Mouse (Mus musculus) urinary bladder, postnatal 10 days (tissue): ENCODE data around the gene Rbbp5.
"Not testable (repeated sequence)": the region's sequence is repeated elsewhere in the genome, so short reads cannot be mapped to it uniquely, and the experiment has no call there.

ENCODE experiments used
- DNase-seq: peaks from one replicate; pipeline ENCODE4 v3.0.0; 2022; ENCODE audit warnings: low spot score

Rbbp5 gene

DNA sequence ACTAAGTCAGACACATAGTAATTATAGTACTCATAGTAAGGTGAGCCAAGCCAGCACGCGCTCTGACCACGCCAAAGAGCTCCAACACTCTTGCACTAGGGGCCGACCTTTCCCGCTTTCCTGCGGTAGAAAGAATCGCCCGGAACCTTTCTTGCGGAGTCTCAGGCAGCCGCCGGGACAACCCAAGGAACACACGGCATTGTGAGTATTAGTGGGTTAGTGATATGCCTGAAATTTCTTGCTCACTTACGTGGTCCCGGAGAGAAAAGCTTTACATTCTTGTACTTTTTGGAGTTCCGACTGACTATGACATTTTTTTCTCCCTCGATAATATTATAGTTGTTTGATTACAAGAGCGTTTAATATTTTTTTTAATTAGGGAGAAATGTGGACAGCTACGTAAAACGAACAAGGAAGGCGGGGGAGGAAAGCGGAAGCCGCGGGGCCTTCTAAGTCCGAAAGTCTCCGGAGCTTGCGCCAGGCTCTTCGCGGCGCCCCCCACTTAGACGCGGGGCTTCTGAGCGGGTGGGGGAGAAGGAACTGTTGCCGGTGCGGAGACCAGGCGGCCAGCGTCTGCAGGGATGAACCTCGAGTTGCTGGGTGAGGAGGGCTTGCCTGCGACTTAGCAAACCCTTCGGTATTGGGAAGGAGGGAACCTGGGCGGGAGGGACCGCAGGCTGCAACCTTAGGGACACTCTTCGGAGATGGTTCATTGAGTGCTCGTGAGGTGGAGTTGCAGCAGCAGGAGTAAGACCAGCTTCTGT lies at the start of gene Rbbp5:
Rbbp5 (plus strand) TSS at position 438 of the 764 bp plus-strand sequence.
- DNase-seq, result peak; percentile 46

DNA sequence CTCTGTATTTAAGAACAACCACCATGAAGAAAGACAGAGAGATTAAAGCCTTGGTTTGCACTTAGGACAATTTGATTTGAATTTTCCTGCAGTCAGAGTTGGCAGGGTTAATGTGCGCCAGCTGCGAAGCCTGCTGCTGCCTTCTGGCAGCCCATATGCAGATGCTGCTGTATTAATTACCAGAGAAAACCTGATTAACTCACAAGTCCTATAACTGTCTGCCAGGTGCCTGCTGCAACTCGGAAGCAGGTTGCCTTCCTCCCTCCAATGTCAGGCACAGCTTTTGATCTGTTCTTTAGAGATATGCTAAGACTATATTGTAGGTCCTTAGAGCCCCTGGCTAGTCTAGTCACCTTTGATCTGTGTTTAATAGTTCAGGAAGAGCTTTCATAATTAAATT lies 46.3 kb upstream of the Rbbp5 start:
- no peak for DNase-seq

DNA sequence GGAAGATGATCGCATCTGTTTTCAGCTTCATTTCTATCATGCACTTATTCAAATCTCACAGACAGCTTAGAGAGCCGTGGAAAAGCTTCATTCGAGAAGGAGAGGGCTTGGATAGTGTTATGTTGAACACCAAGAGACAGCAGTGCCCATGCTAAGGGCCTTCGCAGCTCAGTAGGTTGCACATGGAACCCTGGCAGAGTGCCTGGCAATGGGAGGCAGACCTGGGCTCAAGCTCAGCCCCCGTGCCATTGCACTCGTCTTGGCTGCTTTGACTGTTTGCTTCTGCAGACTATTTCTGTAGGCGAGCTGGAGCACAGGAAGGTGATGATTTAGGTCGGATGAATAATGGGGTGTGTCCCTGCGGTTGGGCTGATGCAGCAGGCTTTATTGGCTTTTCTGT lies 45.4 kb upstream of the Rbbp5 start:
- no peak for DNase-seq

DNA sequence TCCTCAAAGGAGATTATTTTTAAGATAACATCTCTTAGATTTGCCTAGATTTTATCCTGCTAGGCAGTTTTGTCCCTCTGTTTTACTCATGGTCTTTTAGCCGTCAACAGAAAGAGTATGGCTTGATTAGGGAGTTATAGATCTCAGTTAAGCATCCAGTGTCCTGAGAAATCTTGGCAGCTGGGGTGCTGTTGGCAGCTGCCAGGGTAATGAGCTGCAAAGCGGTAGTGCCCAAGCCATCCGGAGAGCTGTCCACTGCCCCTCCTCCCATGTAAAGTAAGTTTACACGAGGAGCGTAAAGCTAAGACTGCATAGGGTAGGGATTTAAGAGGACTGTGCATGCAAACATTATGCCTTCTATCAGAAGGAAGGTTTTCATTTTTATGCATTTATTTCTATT lies 43.8 kb upstream of the Rbbp5 start:
- no peak for DNase-seq

DNA sequence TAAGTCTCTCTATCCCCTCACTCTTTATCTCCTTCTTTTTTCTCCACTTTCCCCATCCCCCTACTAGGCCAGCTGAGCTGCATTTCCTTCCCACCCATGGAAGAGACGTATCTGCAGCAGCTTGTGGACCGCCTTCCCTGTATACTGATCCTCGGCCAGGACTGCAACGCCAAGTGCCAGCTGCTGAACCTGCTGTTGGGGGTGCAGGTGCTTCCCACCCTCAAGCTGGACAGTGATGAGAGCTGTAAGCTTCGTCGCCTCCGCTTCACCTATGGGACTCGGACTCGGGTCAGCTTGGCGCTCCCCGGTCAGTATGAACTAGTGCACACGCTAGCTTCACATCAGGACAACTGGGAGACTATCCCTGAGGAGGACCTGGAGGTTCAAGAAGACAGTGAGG lies 43.1 kb upstream of the Rbbp5 start:
- no peak for DNase-seq

DNA sequence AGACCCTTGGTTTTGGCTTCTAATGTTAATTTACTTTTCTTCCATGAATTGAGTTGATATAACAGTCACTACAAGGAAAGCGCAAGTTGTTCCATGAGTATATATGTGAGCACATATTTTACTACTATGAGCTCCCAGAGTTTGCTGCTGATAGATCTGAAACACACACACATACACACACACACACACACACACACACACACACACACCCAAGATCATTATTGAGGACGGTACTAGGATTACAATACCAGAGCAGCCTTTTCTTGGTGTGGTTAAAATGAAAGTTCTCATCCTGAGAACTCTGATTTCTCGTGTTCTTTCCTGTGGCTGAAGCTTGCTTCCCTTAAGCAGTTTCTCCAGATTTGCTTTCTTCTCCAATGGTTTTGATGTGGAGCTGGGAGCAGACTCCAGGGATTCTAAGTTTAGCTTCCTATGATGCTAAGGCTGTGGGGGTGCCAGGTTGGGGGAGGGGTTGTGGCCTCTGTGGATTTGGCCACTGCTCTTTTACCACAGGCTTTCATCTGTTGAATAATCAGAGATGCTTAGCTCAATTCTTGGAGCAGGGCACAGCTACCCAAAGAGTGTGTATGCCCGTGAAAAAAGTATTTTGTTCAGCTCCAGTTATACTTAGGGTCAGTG lies 40.7 kb upstream of the Rbbp5 start:
- DNase-seq, result no peak

DNA sequence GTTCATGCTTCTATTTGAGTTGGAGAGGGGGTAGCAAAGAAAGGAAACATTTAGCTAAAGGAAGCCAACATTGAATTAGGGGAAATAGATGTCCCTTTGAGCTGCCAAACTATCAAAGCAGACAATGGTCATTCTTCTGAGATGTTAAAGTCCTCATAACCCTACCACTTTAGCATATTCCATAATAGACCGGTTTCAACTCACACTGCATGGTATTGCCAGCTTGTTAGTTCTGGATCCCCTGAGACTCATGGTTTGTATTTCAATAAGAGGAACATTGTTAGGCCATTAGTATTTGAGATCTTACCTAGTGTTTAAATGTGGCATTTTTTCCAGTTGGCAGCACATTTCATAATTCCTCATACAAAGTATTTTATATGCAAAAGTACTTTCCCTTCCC lies 40.2 kb upstream of the Rbbp5 start:
- DNase-seq, result no peak

DNA sequence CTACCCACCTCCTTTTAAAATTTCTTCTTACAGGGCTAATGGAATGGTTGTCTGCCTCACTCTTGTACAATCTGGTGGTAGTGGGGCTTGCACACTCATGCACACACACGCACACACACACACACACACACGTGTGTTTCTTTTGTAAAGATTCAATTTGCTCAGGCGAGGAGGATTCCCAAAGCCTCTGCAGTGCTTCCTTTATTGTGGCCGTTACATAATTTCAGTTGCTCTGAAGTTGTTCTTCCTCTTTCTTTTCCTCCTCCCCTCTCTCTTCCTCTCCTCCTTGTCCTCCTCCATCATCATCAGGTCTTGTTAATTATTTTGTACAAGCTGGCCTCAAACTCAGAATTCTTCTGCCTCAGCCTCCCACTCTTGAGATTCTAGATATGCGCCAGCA lies 39.8 kb upstream of the Rbbp5 start:
- no peak for DNase-seq

DNA sequence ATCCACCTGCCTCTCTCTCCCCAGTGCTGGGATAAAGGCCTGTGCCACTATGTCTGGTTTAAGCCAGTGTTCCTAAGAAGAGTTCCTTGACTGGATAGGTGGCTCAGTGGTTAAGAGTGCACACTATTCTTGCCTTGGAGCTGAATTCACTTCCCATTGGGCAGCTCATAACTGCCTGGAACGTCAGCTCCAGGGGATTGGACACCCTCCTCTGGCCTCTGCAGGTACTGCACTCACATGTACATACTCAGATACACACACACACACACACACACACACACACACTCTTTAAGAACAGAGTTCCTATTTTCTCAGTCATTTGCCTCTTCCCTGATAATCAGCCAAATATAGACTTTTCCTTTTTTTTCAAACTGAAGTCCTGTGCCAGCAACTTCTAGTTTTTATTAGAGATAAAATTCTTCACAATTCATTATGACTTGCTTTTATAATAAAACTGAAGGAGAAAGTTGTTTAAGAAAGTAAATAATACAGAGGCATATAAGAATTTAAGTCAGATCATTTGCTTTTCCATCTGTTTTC lies 36.2 kb upstream of the Rbbp5 start:
- DNase-seq, result no peak

DNA sequence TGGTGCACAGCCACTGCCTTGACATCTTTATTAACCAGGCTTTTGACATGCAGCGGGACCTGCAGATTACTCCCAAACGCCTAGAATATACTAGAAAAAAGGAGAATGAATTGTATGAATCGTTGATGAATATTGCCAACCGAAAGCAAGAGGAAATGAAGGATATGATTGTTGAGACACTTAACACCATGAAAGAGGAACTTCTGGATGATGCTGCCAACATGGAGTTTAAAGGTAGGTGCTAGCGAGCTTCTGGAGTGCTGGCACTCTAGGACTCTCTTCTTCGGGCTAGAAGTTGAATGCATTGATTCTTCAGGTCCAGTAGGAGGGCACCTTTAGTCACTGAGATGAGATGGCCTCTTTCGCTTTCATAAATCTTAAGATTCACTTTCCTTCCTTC lies 27.4 kb upstream of the Rbbp5 start:
- no peak for DNase-seq

DNA sequence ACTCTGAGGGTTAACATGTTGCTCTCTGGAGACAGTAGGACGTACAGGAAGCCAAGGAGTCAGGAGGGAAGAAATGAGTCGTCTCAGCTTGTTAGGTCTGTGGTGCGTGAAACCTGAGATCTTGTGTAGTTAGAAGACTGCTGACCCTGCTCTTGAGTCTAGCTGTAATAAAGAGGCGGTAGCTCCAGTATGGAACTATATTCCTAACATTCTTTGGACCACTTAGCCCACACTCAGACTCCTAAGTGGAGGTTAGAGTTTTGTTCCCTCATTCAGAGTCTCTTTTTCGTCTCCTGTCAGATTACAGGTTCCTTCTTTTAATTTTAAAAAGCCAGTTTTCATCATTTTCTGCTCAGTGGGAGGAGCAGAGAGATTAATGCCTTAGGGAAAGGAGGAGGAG lies 12.5 kb upstream of the Rbbp5 start:
- no peak for DNase-seq

DNA sequence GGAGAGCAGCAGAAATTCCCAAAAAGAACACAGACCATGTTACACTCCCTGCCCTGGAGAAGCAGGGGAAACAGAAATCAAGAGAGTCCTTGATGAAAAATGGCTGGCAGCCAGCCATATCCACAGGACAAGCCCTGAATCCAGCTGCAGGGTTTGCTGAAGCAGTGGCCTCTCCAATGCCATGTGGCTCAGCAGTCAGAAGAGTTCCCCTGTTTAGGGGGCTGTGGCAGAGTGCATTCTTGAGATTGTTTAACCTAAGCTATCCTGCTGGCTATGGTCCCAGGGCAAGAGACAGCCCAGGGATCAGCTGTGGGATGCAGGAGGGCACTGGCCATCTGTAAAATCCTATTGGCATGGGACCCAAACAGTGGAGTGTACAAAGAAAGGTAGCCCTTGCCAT lies 8.2 kb upstream of the Rbbp5 start:
- DNase-seq, result no peak

DNA sequence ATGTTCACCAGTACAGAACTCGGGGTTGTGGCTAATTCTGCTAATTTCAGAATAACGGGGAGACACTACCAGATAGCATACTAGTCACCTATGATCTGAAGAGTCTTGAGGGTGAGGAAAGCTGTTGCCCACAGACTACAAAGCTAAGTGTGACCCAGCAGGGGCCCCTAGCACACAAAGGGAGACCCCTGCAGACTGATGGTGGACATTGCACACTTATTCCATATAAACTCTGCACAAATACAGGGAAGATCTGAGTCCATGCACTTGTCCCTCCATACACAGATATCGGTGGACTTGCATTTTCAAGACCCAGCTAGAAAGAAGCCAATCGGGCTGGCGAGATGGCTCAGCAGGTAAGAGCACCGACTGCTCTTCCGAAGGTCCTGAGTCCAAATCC lies 7.6 kb upstream of the Rbbp5 start:
- no peak for DNase-seq

DNA sequence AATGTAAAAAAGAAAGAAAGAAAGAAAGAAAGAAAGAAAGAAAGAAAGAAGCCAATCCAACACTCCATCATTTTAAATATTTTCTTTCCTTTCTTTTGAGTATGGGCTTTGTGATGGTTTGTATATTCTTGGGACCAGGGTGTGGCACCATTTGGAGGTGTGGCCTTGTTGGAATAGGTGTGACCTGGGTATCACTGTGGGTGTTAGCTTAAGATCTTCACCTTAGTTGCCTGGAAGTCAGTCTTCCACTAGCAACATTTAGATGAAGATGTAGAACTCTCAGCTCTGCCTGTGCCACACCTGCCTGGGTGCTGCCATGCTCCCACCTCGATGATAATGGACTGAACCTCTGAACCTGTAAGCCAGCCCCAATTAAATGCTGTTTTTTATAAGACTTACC lies 7.1 kb upstream of the Rbbp5 start:
- DNase-seq, result not testable (repeated sequence)

DNA sequence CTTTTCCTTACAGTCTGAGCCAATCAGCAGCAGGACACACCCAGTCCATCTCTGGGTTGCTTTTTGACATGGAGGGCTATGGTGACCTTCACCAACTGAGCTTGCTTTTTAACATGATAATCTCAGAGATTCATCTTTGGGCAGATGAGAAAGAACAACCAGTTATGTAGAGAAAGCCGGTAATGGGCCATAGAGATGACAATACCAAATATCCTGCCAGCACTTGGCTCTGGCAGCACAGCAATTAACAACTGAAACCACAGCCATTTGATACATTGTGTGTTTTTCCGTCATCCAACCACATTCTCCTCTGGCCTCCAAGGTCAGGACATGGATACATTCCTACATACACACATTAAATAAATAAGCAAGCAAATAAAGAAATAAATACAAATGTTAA lies 6.1 kb upstream of the Rbbp5 start:
- DNase-seq, result no peak

DNA sequence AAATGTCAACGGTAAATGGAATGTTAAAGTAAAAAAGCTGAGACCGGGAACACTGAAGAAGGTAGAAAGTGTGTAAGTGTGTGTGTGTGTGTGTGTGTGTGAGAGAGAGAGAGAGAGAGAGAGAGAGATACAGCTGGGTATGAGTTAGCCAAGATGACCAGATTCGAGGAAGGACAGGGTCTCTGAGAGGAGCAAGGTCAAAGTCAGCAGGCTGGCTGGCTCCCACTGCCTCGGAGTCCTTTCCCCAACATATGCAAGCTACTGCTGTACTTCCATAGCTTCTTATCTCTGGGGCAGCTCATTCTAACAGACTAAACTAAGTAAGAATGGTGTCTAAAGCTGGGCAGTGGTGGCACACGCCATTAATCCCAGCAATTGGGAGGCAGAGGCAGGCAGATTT lies 5.7 kb upstream of the Rbbp5 start:
- DNase-seq, result no peak

DNA sequence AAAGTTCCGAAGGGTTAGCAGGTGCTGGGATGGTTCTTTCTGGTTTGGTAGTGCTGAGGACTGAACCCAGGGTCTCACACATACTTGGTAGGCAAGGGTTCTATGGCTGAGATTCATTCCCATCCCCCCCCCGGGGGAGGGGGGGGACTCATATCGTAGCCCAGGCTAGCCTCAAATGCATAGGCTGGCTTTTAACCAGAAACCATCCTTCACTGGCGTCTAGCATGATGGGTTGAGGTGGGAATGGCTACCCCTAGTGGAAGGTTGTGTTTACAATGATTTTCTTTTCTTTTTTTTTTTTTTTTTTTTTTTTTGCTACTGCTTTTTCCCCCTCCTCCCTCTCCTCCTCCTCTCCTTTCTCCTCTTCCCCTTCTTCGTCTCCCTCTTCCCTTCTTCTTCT lies 4.6 kb upstream of the Rbbp5 start:
- no peak for DNase-seq

DNA sequence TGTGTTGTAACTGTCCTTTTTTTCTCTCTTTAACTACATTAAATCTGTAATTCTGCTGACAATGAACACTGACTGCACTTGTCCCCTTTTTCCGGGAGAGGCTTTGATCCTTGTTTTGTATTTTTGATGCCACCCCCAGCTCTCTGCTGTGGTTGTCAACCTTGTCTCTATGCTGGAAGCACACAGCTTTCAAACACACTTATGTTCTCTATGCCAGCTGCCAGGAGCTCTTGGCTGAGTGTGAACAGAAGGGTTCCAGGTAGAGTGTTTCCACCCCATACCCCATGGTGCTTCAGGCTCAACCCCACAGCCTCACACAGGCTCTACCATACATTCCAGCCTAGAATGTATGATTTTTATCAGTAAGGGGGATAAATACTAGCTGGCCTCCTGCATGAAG lies 2.7 kb upstream of the Rbbp5 start:
- DNase-seq, result no peak

DNA sequence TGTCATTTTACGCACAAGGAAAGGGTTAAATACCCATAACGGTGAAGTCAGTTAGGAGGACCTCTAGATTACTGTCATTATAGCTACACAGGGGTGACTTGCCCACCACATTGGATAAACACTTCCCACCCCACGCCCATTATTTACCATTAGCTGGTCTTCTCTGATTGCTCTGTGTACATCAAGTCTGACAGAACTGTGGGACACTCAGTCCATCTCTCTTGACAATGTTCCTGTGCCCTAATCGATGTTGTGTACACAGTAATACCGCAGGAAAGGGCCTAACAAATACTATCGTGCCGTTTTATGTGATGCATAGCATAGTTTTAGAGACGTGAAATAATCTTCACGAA lies 614 bp upstream of the Rbbp5 start:
- DNase-seq, result no peak

DNA sequence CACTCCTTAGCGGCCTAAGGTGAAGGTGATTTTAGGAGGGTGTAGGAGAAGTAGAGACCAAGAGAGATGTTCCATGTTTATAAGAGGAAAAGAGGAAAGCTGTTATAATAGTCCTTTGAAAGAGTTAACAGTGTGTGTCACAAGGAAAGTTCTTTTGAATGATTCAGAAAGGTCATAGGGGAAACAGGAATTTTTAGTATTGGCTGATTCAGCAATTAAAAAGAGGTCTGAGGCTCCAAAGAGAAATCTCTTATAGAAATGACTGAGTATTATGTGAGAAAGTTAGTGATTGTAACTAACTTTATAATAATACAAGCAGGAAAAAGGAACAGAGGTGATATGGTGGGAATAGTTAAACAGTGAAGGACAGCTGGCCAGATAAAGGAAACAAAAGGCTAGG lies 2.3 kb downstream of the Rbbp5 start:
- DNase-seq, result no peak

DNA sequence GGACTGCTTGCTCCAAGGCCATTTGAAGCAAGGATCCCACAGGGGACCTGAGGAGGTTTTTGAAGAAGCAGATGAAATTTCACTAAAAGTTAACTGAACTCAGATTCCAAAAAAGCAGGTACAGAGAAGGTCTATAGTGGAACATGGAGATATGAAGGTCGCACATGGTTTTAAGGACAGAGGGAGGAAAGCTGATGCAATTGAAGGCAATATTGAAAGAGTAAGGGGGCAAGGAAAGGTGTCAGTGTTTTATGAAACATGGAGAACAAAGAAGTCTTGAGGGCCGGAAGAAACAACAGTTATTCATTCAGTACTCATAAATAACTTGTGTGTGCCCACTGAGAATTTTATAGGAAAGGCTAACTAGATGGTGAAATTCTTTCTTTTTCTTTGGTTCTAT lies 4.5 kb downstream of the Rbbp5 start:
- DNase-seq, result no peak

DNA sequence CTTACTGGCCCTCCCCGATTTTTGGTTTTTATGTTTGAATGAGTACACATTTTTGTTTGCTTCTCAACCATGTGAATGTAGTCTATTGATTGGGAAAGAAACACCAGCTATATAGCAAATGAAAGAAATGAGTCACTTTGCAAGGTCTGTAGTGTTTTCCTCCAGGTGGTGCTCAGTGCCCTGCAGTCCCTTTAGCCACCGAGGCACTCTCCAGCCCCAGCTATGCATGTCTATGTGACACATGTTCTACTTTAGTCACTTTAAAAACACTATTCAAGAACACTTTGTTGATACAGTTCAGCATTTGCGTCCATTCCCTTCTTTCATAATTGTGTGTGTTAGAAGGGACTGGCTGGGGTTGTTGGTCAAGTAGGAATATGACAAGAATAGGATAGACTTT lies 6.1 kb downstream of the Rbbp5 start:
- no peak for DNase-seq

DNA sequence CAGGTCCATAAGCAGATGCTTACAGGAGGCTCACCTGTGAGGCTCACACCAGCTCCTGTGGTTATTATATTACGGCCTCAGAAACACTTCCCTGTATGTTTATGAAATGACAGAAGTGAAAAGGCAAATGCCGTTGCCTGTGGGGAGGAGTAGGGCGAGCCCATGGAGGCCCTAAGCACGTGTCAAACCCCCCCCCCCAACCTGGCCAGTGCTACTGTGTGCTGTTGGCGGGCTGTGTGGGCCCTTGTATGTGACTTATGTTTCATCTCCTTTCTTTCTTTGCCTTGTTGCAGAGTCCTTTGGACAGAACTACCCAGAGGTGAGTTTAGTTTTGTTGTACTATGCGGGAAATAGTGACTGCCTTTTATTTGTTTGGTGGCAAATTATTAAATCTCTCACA lies 6.6 kb downstream of the Rbbp5 start:
- DNase-seq, result no peak

DNA sequence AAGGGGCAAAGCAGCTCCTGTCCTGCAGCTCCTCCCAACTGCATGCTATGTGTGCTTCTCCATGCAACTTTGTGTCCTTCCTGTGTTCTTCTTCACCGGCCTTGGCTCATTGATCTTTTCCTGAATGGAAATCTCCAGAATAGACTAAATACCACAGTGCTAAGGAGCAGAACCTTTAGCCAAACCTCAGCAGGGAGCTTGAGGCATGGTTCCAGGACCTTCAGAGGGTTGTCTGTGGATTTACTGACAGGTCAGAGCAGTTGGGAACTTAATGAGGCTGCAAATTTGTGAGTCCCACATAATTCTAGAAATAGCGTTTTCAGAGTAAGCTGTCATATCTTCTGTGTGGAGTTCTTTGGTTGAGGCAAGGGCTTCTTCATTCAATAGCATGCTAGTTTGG lies 23.4 kb downstream of the Rbbp5 start:
- no peak for DNase-seq
